Mouse (Mus musculus) heart, embryonic 15.5 days (tissue): ENCODE measurements around the gene Bgn. TPM values are rescaled to one million over a fixed set of nuclear protein-coding genes. Genes with fewer than 3 reads are reported as not detected.

Experiments used
- ATAC-seq: fragments of 200-750 bp; cut with Nextera tagmentation; replicated peaks from 2 replicates; pipeline ENCODE4 v1.8.0; 2017; ENCODE audit warnings: low read depth, moderate TSS enrichment; ENCODE audit not compliant: insufficient number of reproducible peaks, insufficient read depth, low FRiP score
- H3K27ac ChIP-seq: fragments of 300-500 bp; sonication (generic); 2 replicates; pipeline ENCODE4 v1.5.1; 2015; ENCODE audit warnings: mild to moderate bottlenecking, inconsistent platforms
- H3K27me3 ChIP-seq: fragments of 300-500 bp; sonication (generic); 2 replicates; pipeline ENCODE4 v1.6.1; 2015; ENCODE audit warnings: inconsistent platforms
- H3K36me3 ChIP-seq: fragments of 300-500 bp; sonication (generic); 2 replicates; pipeline ENCODE4 v1.6.1; 2015; ENCODE audit warnings: mild to moderate bottlenecking, inconsistent platforms
- H3K4me1 ChIP-seq: fragments of 300-500 bp; sonication (generic); replicated peaks from 2 replicates; pipeline ENCODE4 v1.6.1; 2015; ENCODE audit warnings: inconsistent platforms
- H3K4me2 ChIP-seq: fragments of 300-500 bp; sonication (generic); 2 replicates; pipeline ENCODE4 v1.6.1; 2015; ENCODE audit warnings: inconsistent platforms, mild to moderate bottlenecking, moderate library complexity
- H3K4me3 ChIP-seq: fragments of 300-500 bp; sonication (generic); 2 replicates; pipeline ENCODE4 v1.5.1; 2015; ENCODE audit warnings: mild to moderate bottlenecking, inconsistent platforms
- H3K9ac ChIP-seq: fragments of 300-500 bp; sonication (generic); 2 replicates; pipeline ENCODE4 v1.6.1; 2015; ENCODE audit warnings: mild to moderate bottlenecking, inconsistent platforms
- H3K9me3 ChIP-seq: fragments of 300-500 bp; sonication (generic); replicated peaks from 2 replicates; pipeline ENCODE4 v1.6.1; 2016; ENCODE audit warnings: inconsistent platforms
- WGBS: fragments of 180-500 bp; shearing (Covaris S2); methylation state at CpG from one replicate; pipeline ENCODE4 v1.1.7; 2015; ENCODE audit warnings: mixed read lengths; 5-methylcytosine and 5-hydroxymethylcytosine counted together
- polyA plus RNA-seq: library from polyadenylated mRNA; unstranded; fragments of >200 nt; fragmentation: Nextera tagmentation; extraction: Ambion mirVana; gene quantifications from 2 replicates; pipeline ENCODE4 v1.2.1, GENCODE M21; 2015

The Bgn gene
- polyA plus RNA-seq, 1 experiment from 2014 or later = 110 TPM

GRCm38 (mm10) chrX:73474340-73475165 lies 8.8 kb upstream of the Bgn start:
- WGBS = 38% methylated on average over 12 of the region's 12 CpGs
- Histone ChIP-seq H3K4me3 (no peak overlapping the region), H3K9me3 (no peaks in the 10 kb centered on the region), H3K27me3 (no peaks in the 10 kb centered on the region; the same call in 1 of the 2 replicates), H3K36me3 (no peaks in the 10 kb centered on the region), H3K27ac (peak overlapping the region; percentile 60), H3K4me2 (no peak overlapping the region), H3K9ac (no peak overlapping the region), H3K4me1 (peaks cover 5% of the 10 kb centered on the region)
- ATAC-seq = no peak; the same call in 1 of the 2 replicates

GRCm38 (mm10) chrX:73475658-73476256 lies 7.6 kb upstream of the Bgn start:
- H3K4me1 ChIP-seq = peaks cover 5% of the 10 kb centered on the region
- peak overlapping the region; percentile 60 for H3K27ac ChIP-seq
- H3K9ac ChIP-seq = no peak overlapping the region
- no peak overlapping the region for H3K4me3 ChIP-seq
- ATAC-seq = no peak
- H3K36me3 ChIP-seq = no peaks in the 10 kb centered on the region
- H3K27me3 ChIP-seq = no peaks in the 10 kb centered on the region; the same call in 1 of the 2 replicates
- WGBS = 79% methylated on average over 1 of the region's 1 CpGs
- no peaks in the 10 kb centered on the region for H3K9me3 ChIP-seq
- H3K4me2 ChIP-seq = no peak overlapping the region

- H3K36me3 ChIP-seq = no peaks in the 10 kb centered on the region
- peak overlapping the region; percentile 60 for H3K27ac ChIP-seq
- H3K4me3 ChIP-seq = no peak overlapping the region
- H3K9ac ChIP-seq = no peak overlapping the region
- peak; percentile 78 for ATAC-seq
- no peaks in the 10 kb centered on the region; the same call in 1 of the 2 replicates for H3K27me3 ChIP-seq
- no peaks in the 10 kb centered on the region for H3K9me3 ChIP-seq
- no peak overlapping the region for H3K4me2 ChIP-seq
- WGBS = 55% methylated on average over 2 of the region's 2 CpGs
- H3K4me1 ChIP-seq = peaks cover 5% of the 10 kb centered on the region
Measured at GRCm38 (mm10) chrX:73476621-73477020, 6.8 kb upstream of the Bgn start.

GRCm38 (mm10) chrX:73477500-73477899 lies 5.9 kb upstream of the Bgn start:
- Histone ChIP-seq H3K36me3 (no peaks in the 10 kb centered on the region), H3K27me3 (0 out of 2 replicates have a peak, but pooled peaks cover 3% of the 10 kb centered on the region), H3K4me3 (no peak overlapping the region), H3K4me1 (peaks cover 5% of the 10 kb centered on the region), H3K9me3 (no peaks in the 10 kb centered on the region), H3K4me2 (no peak overlapping the region), H3K9ac (no peak overlapping the region), H3K27ac (0 out of 2 replicates have a peak overlapping the region, but pooled peaks have one; percentile 60)
- WGBS = 78% methylated on average over 2 of the region's 2 CpGs
- ATAC-seq = no peak

- H3K9ac ChIP-seq = no peak overlapping the region
- H3K9me3 ChIP-seq = no peaks in the 10 kb centered on the region
- H3K27ac ChIP-seq = peak overlapping the region; percentile 56
- no peaks in the 10 kb centered on the region for H3K36me3 ChIP-seq
- H3K4me1 ChIP-seq = peaks cover 3% of the 10 kb centered on the region
- H3K27me3 ChIP-seq = peaks cover 3% of the 10 kb centered on the region; the same call in 1 of the 2 replicates
- H3K4me2 ChIP-seq = no peak overlapping the region
- ATAC-seq = no peak
- no peak overlapping the region for H3K4me3 ChIP-seq
Measured at GRCm38 (mm10) chrX:73479656-73480055, 3.7 kb upstream of the Bgn start.

GRCm38 (mm10) chrX:73480334-73480733 lies 3.1 kb upstream of the Bgn start:
- H3K9me3 ChIP-seq = no peaks in the 10 kb centered on the region
- 33% methylated on average over 2 of the region's 2 CpGs for WGBS

GRCm38 (mm10) chrX:73482643-73483483 lies 539 bp upstream of the Bgn start:
- peak overlapping the region; percentile 44; the same call in 1 of the 2 replicates for H3K4me3 ChIP-seq
- H3K9ac ChIP-seq = no peak overlapping the region
- H3K36me3 ChIP-seq = no peaks in the 10 kb centered on the region
- 0 out of 2 replicates have a peak, but pooled peaks have one; percentile 18 for ATAC-seq
- H3K27me3 ChIP-seq = peaks cover 6% of the 10 kb centered on the region; the same call in 1 of the 2 replicates
- peak overlapping the region; percentile 61 for H3K27ac ChIP-seq
- H3K4me1 ChIP-seq = no peaks in the 10 kb centered on the region; the same call in 1 of the 2 replicates
- H3K9me3 ChIP-seq = no peaks in the 10 kb centered on the region
- peak overlapping the region; percentile 52; the same call in 1 of the 2 replicates for H3K4me2 ChIP-seq
- WGBS = 36% methylated on average over 4 of the region's 4 CpGs

More at GRCm38 (mm10) chrX:73480334-73480733, 3.1 kb upstream of the Bgn start:
- Histone ChIP-seq H3K4me3 (no peak overlapping the region), H3K4me1 (no peaks in the 10 kb centered on the region; the same call in 1 of the 2 replicates), H3K27ac (peak overlapping the region; percentile 56), H3K36me3 (no peaks in the 10 kb centered on the region), H3K9ac (no peak overlapping the region), H3K4me2 (no peak overlapping the region), H3K27me3 (peaks cover 6% of the 10 kb centered on the region; the same call in 1 of the 2 replicates)
- no peak for ATAC-seq

- Histone ChIP-seq H3K4me1 (no peaks in the 10 kb centered on the region; the same call in none of the 2 replicates), H3K9ac (peak overlapping the region; percentile 43), H3K36me3 (no peaks in the 10 kb centered on the region), H3K27ac (peak overlapping the region; percentile 66), H3K9me3 (no peaks in the 10 kb centered on the region), H3K27me3 (peaks cover 11% of the 10 kb centered on the region; the same call in 1 of the 2 replicates), H3K4me2 (peak overlapping the region; percentile 52), H3K4me3 (peak overlapping the region; percentile 44)
- ATAC-seq = no peak
- WGBS = 53% methylated on average over 1 of the region's 1 CpGs
Measured at GRCm38 (mm10) chrX:73484076-73484475, 674 bp downstream of the Bgn start.

GRCm38 (mm10) chrX:73484870-73485269 lies 1.5 kb downstream of the Bgn start:
- H3K27me3 ChIP-seq = peaks cover 11% of the 10 kb centered on the region; the same call in 1 of the 2 replicates
- no peaks in the 10 kb centered on the region for H3K9me3 ChIP-seq
- no peaks in the 10 kb centered on the region for H3K36me3 ChIP-seq
- ATAC-seq = no peak
- no peak overlapping the region for H3K27ac ChIP-seq
- H3K4me2 ChIP-seq = peak overlapping the region; percentile 52
- H3K4me3 ChIP-seq = peak overlapping the region; percentile 44
- H3K4me1 ChIP-seq = no peaks in the 10 kb centered on the region; the same call in none of the 2 replicates
- 0 out of 2 replicates have a peak overlapping the region, but pooled peaks have one; percentile 43 for H3K9ac ChIP-seq
- WGBS = 68% methylated on average over 4 of the region's 4 CpGs

- Histone ChIP-seq H3K27ac (no peak overlapping the region), H3K4me3 (no peak overlapping the region), H3K27me3 (peaks cover 11% of the 10 kb centered on the region; the same call in 1 of the 2 replicates), H3K4me1 (no peaks in the 10 kb centered on the region; the same call in none of the 2 replicates), H3K36me3 (no peaks in the 10 kb centered on the region), H3K4me2 (0 out of 2 replicates have a peak overlapping the region, but pooled peaks have one; percentile 4), H3K9ac (no peak overlapping the region), H3K9me3 (no peaks in the 10 kb centered on the region)
- 58% methylated on average over 5 of the region's 5 CpGs for WGBS
- ATAC-seq = no peak
Measured at GRCm38 (mm10) chrX:73486920-73487319, 3.5 kb downstream of the Bgn start.
